Mouse (Mus musculus): ENCODE data around the gene Zfp551.

The Zfp551 gene

DNA sequence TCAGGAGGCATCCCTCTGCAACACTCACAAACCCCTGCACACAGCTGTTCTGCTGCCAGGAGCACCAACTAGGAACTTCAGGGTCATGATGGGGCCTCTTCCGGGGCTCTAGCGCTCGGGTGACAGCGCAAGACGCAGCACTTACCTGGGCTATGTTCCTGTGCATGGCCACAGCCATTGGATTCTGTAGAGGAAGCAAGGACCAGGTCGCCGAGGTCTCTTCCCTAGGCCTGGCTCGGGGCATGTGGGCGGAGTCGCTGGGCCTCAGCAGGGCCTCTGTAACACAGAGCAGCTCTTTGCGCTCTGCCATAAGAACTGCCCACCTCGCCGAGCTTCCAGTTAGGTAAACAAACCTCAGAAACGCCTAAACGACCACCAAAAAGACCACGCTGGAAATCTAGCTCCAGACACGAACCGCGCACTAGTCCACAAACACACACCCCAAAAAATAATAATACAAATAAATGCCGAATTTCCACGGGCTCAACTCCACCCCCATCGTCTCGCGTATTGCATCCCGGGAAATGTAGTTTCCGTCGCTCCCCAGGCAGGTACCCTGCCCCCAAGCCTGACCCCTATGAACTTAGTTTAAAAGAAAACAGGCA is at the start of gene Zfp551:
Zfp551 (minus strand) TSS at position 507 of the 605 bp plus-strand sequence.
- no peak for DNase-seq (ENCODE audit: extremely low read depth, low read depth, low spot score)

DNA sequence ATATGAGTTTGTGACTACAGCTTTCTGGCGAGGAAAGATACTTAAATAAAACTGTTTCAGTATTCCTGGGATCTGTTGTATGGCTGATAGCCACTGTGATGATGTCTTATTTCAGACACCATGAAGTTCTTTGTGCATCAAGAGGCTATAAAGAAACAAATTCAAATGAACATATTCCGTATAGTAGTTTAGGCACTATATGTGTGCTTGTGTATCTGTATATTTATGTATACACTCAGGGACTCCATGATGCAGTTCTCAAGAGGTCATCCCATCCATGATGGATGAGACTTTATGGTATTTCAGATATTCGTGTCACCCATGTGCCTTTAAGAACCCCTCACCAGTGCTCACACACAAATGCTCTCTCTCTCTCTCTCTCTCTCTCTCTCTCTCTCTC is 304 bp upstream of the Zfp551 start:
- no peak for DNase-seq (ENCODE audit: extremely low read depth, low read depth, low spot score)

DNA sequence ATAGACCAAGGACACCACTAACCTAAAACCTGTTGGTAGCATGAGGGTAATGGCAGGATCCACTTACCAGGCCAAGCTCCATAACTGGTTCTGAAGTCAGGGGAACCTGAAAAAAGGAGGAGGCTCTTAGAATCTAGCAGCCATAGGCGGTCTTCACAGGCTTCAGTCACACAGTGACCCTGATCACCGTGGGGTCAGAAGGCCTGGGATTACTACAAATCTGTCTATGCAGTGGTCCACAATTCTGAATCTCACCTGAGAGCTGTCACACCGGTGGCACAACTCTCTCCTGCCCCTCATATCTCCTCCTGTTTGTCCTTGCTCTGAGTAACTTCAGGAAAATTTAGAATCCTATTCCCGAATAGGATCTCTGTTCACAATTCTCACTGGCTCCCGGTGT is 810 bp downstream of the Zfp551 start:
- no peak for DNase-seq (ENCODE audit: extremely low read depth, low read depth, low spot score)

DNA sequence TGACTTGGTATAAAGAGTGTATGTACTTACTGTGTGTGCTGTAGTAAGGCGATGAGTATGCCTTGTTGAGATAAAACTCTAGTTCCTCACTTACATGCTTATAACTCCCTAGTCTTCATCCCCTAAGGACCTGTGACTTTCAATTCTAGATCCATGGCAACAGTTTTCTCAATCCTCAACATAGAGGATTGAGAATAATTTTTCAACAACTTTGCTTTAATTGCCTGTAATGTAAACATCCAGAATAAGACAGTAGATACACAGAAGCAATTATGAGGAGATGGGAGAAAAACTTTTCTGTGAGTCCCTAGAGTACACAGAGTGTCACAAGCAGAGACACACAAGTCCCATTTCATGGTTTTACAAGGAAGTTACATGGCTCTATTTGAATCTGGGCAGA is 53.4 kb downstream of the Zfp551 start, which contains the start of gene Vmn1r84:
Vmn1r84 (minus strand) TSS at position 101 of the 400 bp plus-strand sequence.
- DNase-seq (ENCODE audit: extremely low read depth, low read depth, low spot score), result no peak
